Mouse (Mus musculus) CH12.LX (cell line): Measurements from ENCODE around the gene Pepd. TPM values are rescaled to one million over a fixed set of nuclear protein-coding genes. Genes with fewer than 3 reads are reported as not detected.
A peak's percentile ranks its signal among the peaks of the same experiment; 100 is the strongest.

Experiments used
- DNase-seq: peaks from one replicate; pipeline ENCODE4 v3.0.0-alpha.2; 2013; ENCODE audit errors: extremely low read depth
- H3K27ac ChIP-seq: 2 replicates; pipeline ENCODE4 v1.5.1; 2012; ENCODE audit warnings: low read depth, mild to moderate bottlenecking, control low read depth, moderate library complexity; ENCODE audit not compliant: insufficient read depth
- H3K27me3 ChIP-seq: replicated peaks from 2 replicates; pipeline ENCODE3; 2012; ENCODE audit warnings: inconsistent platforms
- H3K36me3 ChIP-seq, 2 experiments: replicated peaks in 1 of 2; 2 replicates each; pipeline versions ENCODE3 to v1.6.1; 2012; ENCODE audit warnings: inconsistent platforms in 1 of 2, low read length in 1 of 2, mild to moderate bottlenecking in 1 of 2, mixed read lengths in 1 of 2, moderate library complexity in 1 of 2; ENCODE audit not compliant: control insufficient read depth in 1 of 2, insufficient read depth in 1 of 2
- H3K4me1 ChIP-seq, 2 experiments: 2 replicates each; pipeline ENCODE4 v1.6.1; 2012; ENCODE audit warnings: inconsistent platforms in 1 of 2, moderate library complexity in 1 of 2; ENCODE audit not compliant: insufficient read depth in 2 of 2, control insufficient read depth in 1 of 2
- H3K4me2 ChIP-seq: 2 replicates; pipeline ENCODE4 v1.6.1; 2012; ENCODE audit warnings: low read depth, mild to moderate bottlenecking, control low read depth; ENCODE audit not compliant: poor library complexity, insufficient read depth, severe bottlenecking
- H3K4me3 ChIP-seq, 3 experiments: fragments of 150-350 bp in 1 of 3; sonication (generic) in 1 of 3; replicated peaks in 1 of 3; 2 replicates each; pipeline versions ENCODE3 to v1.5.1; 2011 to 2012; ENCODE audit warnings: low read depth in 2 of 3, low read length in 2 of 3, mild to moderate bottlenecking in 2 of 3, moderate library complexity in 2 of 3, control low read depth in 1 of 3, improper control_type of control experiment in 1 of 3, inconsistent platforms in 1 of 3, mixed read lengths in 1 of 3; ENCODE audit not compliant: poor library complexity in 1 of 3
- H3K79me2 ChIP-seq: replicated peaks from 2 replicates; pipeline ENCODE4 v1.6.1; 2012; ENCODE audit warnings: mild to moderate bottlenecking, moderate library complexity; ENCODE audit not compliant: control insufficient read depth, poor library complexity, insufficient read depth, severe bottlenecking; ENCODE audit errors: extremely low read depth
- H3K9ac ChIP-seq: 2 replicates; pipeline ENCODE4 v1.6.1; 2012; ENCODE audit warnings: low read depth, mild to moderate bottlenecking, control low read depth, moderate library complexity; ENCODE audit not compliant: insufficient read depth
- H3K9me3 ChIP-seq: replicated peaks from 2 replicates; pipeline ENCODE3; 2012; ENCODE audit warnings: low read length, inconsistent platforms, mixed read lengths
- BHLHE40 ChIP-seq: IDR thresholded peaks from 2 replicates; pipeline ENCODE4 v1.6.1; 2011; ENCODE audit warnings: mild to moderate bottlenecking, low read depth, low read length, improper control_type of control experiment
- CHD1 ChIP-seq: IDR thresholded peaks from 2 replicates; pipeline ENCODE4 v1.6.1; 2012; ENCODE audit warnings: low read depth, low read length, improper control_type of control experiment, inconsistent platforms
- CHD2 ChIP-seq: IDR thresholded peaks from 2 replicates; pipeline ENCODE4 v1.6.1; 2011; ENCODE audit warnings: low read length, improper control_type of control experiment
- E2F4 ChIP-seq: IDR thresholded peaks from 2 replicates; pipeline ENCODE4 v1.6.1; 2011; ENCODE audit warnings: low read depth, low read length, improper control_type of control experiment; ENCODE audit not compliant: insufficient replicate concordance
- ELF1 ChIP-seq: IDR thresholded peaks from 2 replicates; pipeline ENCODE4 v1.6.1; 2014; ENCODE audit warnings: low read depth, mild to moderate bottlenecking, inconsistent platforms, low read length, improper control_type of control experiment
- EP300 ChIP-seq: IDR thresholded peaks from 2 replicates; pipeline ENCODE4 v1.6.1; 2011; ENCODE audit warnings: low read length, improper control_type of control experiment
- GABPA ChIP-seq: IDR thresholded peaks from 2 replicates; pipeline ENCODE4 v1.6.1; 2012; ENCODE audit warnings: low read depth, low read length, improper control_type of control experiment, inconsistent platforms; ENCODE audit not compliant: insufficient replicate concordance
- HCFC1 ChIP-seq: IDR thresholded peaks from 2 replicates; pipeline ENCODE4 v1.6.1; 2012; ENCODE audit warnings: low read depth, mild to moderate bottlenecking, inconsistent platforms, low read length, improper control_type of control experiment
- IRF4 ChIP-seq: IDR thresholded peaks from 2 replicates; pipeline ENCODE4 v1.6.1; 2014; ENCODE audit warnings: low read depth, mild to moderate bottlenecking, inconsistent platforms, low read length, improper control_type of control experiment
- JUN ChIP-seq: IDR thresholded peaks from 2 replicates; pipeline ENCODE4 v1.6.1; 2011; ENCODE audit warnings: low read depth, mild to moderate bottlenecking, low read length, improper control_type of control experiment, moderate library complexity; ENCODE audit not compliant: insufficient read depth
- JUND ChIP-seq: conservative IDR thresholded peaks from 2 replicates; pipeline ENCODE4 v1.6.1; 2011; ENCODE audit warnings: low read depth, low read length, improper control_type of control experiment
- KAT2A ChIP-seq: IDR thresholded peaks from 2 replicates; pipeline ENCODE4 v1.6.1; 2012; ENCODE audit warnings: low read length, improper control_type of control experiment, inconsistent platforms; ENCODE audit not compliant: insufficient replicate concordance
- MAFK ChIP-seq: IDR thresholded peaks from 2 replicates; pipeline ENCODE4 v1.6.1; 2011; ENCODE audit warnings: low read length, improper control_type of control experiment; ENCODE audit not compliant: insufficient replicate concordance
- MAX ChIP-seq: IDR thresholded peaks from 2 replicates; pipeline ENCODE4 v1.6.1; 2011; ENCODE audit warnings: low read length, improper control_type of control experiment
- MAZ ChIP-seq: IDR thresholded peaks from 2 replicates; pipeline ENCODE4 v1.6.1; 2012; ENCODE audit warnings: low read depth, mild to moderate bottlenecking, inconsistent platforms, low read length, improper control_type of control experiment, moderate library complexity
- MEF2A ChIP-seq: IDR thresholded peaks from 2 replicates; pipeline ENCODE4 v1.6.1; 2014; ENCODE audit warnings: low read depth, mild to moderate bottlenecking, inconsistent platforms, low read length, improper control_type of control experiment, borderline replicate concordance
- MXI1 ChIP-seq: IDR thresholded peaks from 2 replicates; pipeline ENCODE4 v1.6.1; 2011; ENCODE audit warnings: mild to moderate bottlenecking, low read depth, low read length, improper control_type of control experiment
- MYC ChIP-seq: IDR thresholded peaks from 2 replicates; pipeline ENCODE4 v1.6.1; 2011; ENCODE audit warnings: low read depth, mild to moderate bottlenecking, improper control_type of control experiment, low read length
- NELFE ChIP-seq: IDR thresholded peaks from 2 replicates; pipeline ENCODE4 v1.6.1; 2011; ENCODE audit warnings: low read depth, low read length, improper control_type of control experiment
- NRF1 ChIP-seq: IDR thresholded peaks from 2 replicates; pipeline ENCODE4 v1.6.1; 2014; ENCODE audit warnings: low read depth, mild to moderate bottlenecking, inconsistent platforms, low read length, improper control_type of control experiment, moderate library complexity
- PAX5 ChIP-seq: IDR thresholded peaks from 2 replicates; pipeline ENCODE4 v1.6.1; 2012; ENCODE audit warnings: low read length, inconsistent platforms, mixed read lengths
- POLR2A ChIP-seq: IDR thresholded peaks from 2 replicates; pipeline ENCODE4 v1.6.1; 2011; ENCODE audit warnings: low read depth, mild to moderate bottlenecking, improper control_type of control experiment, low read length
- POLR2AphosphoS2 ChIP-seq: IDR thresholded peaks from 2 replicates; pipeline ENCODE4 v1.6.1; 2011; ENCODE audit warnings: low read depth, low read length, improper control_type of control experiment
- RCOR1 ChIP-seq: conservative IDR thresholded peaks from 2 replicates; pipeline ENCODE4 v1.6.1; 2012; ENCODE audit warnings: low read depth, mild to moderate bottlenecking, inconsistent platforms, low read length, improper control_type of control experiment
- SIN3A ChIP-seq: IDR thresholded peaks from 2 replicates; pipeline ENCODE4 v1.6.1; 2012; ENCODE audit warnings: low read length, improper control_type of control experiment, inconsistent platforms
- SMC3 ChIP-seq: IDR thresholded peaks from 2 replicates; pipeline ENCODE4 v1.6.1; 2011; ENCODE audit warnings: low read depth, low read length, improper control_type of control experiment
- TBP ChIP-seq: conservative IDR thresholded peaks from 2 replicates; pipeline ENCODE4 v1.6.1; 2011; ENCODE audit warnings: low read depth, low read length, improper control_type of control experiment
- TCF12 ChIP-seq: IDR thresholded peaks from 2 replicates; pipeline ENCODE4 v1.6.1; 2014; ENCODE audit warnings: low read depth, mild to moderate bottlenecking, inconsistent platforms, low read length, improper control_type of control experiment
- UBTF ChIP-seq: IDR thresholded peaks from 2 replicates; pipeline ENCODE4 v1.6.1; 2012; ENCODE audit warnings: low read depth, mild to moderate bottlenecking, inconsistent platforms, low read length, improper control_type of control experiment, moderate library complexity
- USF1 ChIP-seq: IDR thresholded peaks from 2 replicates; pipeline ENCODE4 v1.6.1; 2014; ENCODE audit warnings: low read depth, mild to moderate bottlenecking, inconsistent platforms, low read length, improper control_type of control experiment
- USF2 ChIP-seq: conservative IDR thresholded peaks from 2 replicates; pipeline ENCODE4 v1.6.1; 2011; ENCODE audit warnings: low read depth, low read length, improper control_type of control experiment
- ZC3H11A ChIP-seq: IDR thresholded peaks from 2 replicates; pipeline ENCODE4 v1.6.1; 2012; ENCODE audit warnings: low read depth, mild to moderate bottlenecking, inconsistent platforms, low read length, improper control_type of control experiment
- ZKSCAN1 ChIP-seq: IDR thresholded peaks from 2 replicates; pipeline ENCODE4 v1.6.1; 2012; ENCODE audit warnings: low read depth, inconsistent platforms, low read length, improper control_type of control experiment, borderline replicate concordance
- ZMIZ1 ChIP-seq: IDR thresholded peaks from 2 replicates; pipeline ENCODE4 v1.6.1; 2012; ENCODE audit warnings: low read depth, mild to moderate bottlenecking, inconsistent platforms, low read length, improper control_type of control experiment
- ZNF384 ChIP-seq: IDR thresholded peaks from 2 replicates; pipeline ENCODE4 v1.6.1; 2012; ENCODE audit warnings: low read depth, low read length, improper control_type of control experiment, inconsistent platforms
- dilution Hi-C: fragments of 300-500 bp; cut with MboI; formaldehyde crosslinking; loops from 2 replicates; pipeline ENCODE4 v1.14.3; 2020; ENCODE audit warnings: low sequenced_read_pairs; ENCODE audit not compliant: extremely low pct_unique_long_range_greater_than_20kb, extremely low pct_ligation_motif_present
- in situ Hi-C: fragments of 300-500 bp; cut with MboI; formaldehyde crosslinking; loops from 3 replicates; pipeline ENCODE4 v1.14.3; 2019; ENCODE audit warnings: low sequenced_read_pairs, low pct_ligation_motif_present, low pct_unique_long_range_greater_than_20kb, mixed read lengths
- polyA plus RNA-seq: library from polyadenylated mRNA; unstranded; fragments of >175 nt; gene quantifications from 2 replicates; pipeline ENCODE4 v1.2.1, GENCODE M21; 2012; ENCODE audit warnings: low read depth; ENCODE audit not compliant: insufficient read length
- total RNA-seq, 2 experiments: library from RNA; depleted of rRNA; stranded (reverse); fragments of 300-350 nt in 1 of 2; fragments of >200 nt in 1 of 2; gene quantifications; 2 replicates each; pipeline ENCODE4 v1.2.3; 2012 to 2014

Gene Pepd
- total and polyA plus RNA-seq, 3 experiments: 52.4 to 68.3 (median 53.5) TPM

- peak within 1 kb of the TSS; percentile 99 for H3K9ac ChIP-seq
- TF ChIP-seq MXI1: peak; percentile 51; the same call in 1 of the 2 replicates
- TF ChIP-seq JUN: no peak
- TF ChIP-seq RCOR1: no peak
- TF ChIP-seq JUND: no peak
- TF ChIP-seq USF1: no peak
- no peak for TF ChIP-seq MAFK
- TF ChIP-seq IRF4: no peak; the same call in 1 of the 2 replicates
- no peak for TF ChIP-seq E2F4
- TF ChIP-seq TCF12: peak; percentile 77
- TF ChIP-seq PAX5: no peak
- peak; percentile 78; the same call in 1 of the 2 replicates for TF ChIP-seq NELFE
- no peak for TF ChIP-seq MYC
- no peak for TF ChIP-seq SMC3
- TF ChIP-seq POLR2AphosphoS2: no peak; the same call in 1 of the 2 replicates
- TF ChIP-seq EP300: no peak
- TF ChIP-seq GABPA: no peak
- no peak for TF ChIP-seq ZKSCAN1
- no peak for TF ChIP-seq BHLHE40
- no peak for TF ChIP-seq USF2
- TF ChIP-seq UBTF: no peak
- TF ChIP-seq HCFC1: peak; percentile 62
- no peak for TF ChIP-seq SIN3A
- no peak for TF ChIP-seq MAX
- TF ChIP-seq CHD2: peak; percentile 85
- peak; percentile 64 for TF ChIP-seq ELF1
- no peak for TF ChIP-seq MEF2A
- no peak for TF ChIP-seq KAT2A
- no peak for TF ChIP-seq CHD1
- no peak for TF ChIP-seq ZNF384
- TF ChIP-seq POLR2A: peak; percentile 80
- no peak for TF ChIP-seq MAZ
- peak; percentile 80 for TF ChIP-seq ZMIZ1
- TF ChIP-seq TBP: 0 out of 2 replicates have a peak, but pooled peaks have one; percentile 9
- no peak for TF ChIP-seq ZC3H11A
- peak; percentile 45; the same call in 1 of the 2 replicates for TF ChIP-seq NRF1
- TF ChIP-seq, all 38 proteins: peak for 10
- Histone ChIP-seq H3K27ac (peak within 1 kb of the TSS; percentile 97), H3K4me2 (peak within 1 kb of the TSS; percentile 98), H3K4me1 (peaks cover 3 to 45% of the 10 kb centered on the region in 2 experiments; a peak in 3 of 4 replicates), H3K36me3 (peaks cover 2 to 11% of the 10 kb centered on the region in 2 experiments), H3K9me3 (peaks cover 5% of the 10 kb centered on the region), H3K27me3 (no peaks in the 10 kb centered on the region), H3K4me3 (peak within 1 kb of the TSS; percentile 93 to 98 (median 97)), H3K79me2 (peaks cover 44% of the 10 kb centered on the region)
- in situ Hi-C loops: no loop called here
- DNase-seq: peak; percentile 83
- dilution Hi-C loops: no loop called here
These were observed 144.3 kb downstream of the Pepd start, which contains the start of gene Cebpg for GRCm38 (mm10) chr7:35056436-35056864. Gene Cebpg, minus strand, starts transcription at chr7:35056573.
